Mouse (Mus musculus): ENCODE data around the gene Bloc1s6. TPM values are rescaled to one million over a fixed set of nuclear protein-coding genes. Genes with fewer than 3 reads are reported as not detected.

Gene Bloc1s6
- 97.6 and 106 TPM in 2 replicates for polyA plus RNA-seq (2015; fragmentation: Nextera tagmentation; extraction: Ambion mirVana)

GRCm38 (mm10) chr2:122737894-122738830, at the start of gene Bloc1s6:
Bloc1s6 (plus strand) TSS chr2:122738503.
- peak; percentile 97 for ATAC-seq
- Histone ChIP-seq H3K9me3 (ENCODE audit: control insufficient read depth, low read length) (no peaks in the 10 kb centered on the region), H3K36me3 (ENCODE audit: control insufficient read depth, insufficient read depth, low read length) (no peaks in the 10 kb centered on the region), H3K4me1 (ENCODE audit: control insufficient read depth, insufficient read depth, low read depth, low read length) (peaks cover 10% of the 10 kb centered on the region), H3K4me3 (ENCODE audit: low read length) (peak within 1 kb of the TSS; percentile 81), H3K4me2 (ENCODE audit: low read length) (peak within 1 kb of the TSS; percentile 77), H3K27ac (ENCODE audit: low read depth, low read length) (peak within 1 kb of the TSS; percentile 92), H3K27me3 (replicated peaks; ENCODE audit: control insufficient read depth, insufficient read depth, low read length) (peaks cover 8% of the 10 kb centered on the region), H3K9ac (ENCODE audit: low read depth, low read length) (peak within 1 kb of the TSS; percentile 90)
- 1% methylated on average over 47 of the region's 59 CpGs for WGBS

- Histone ChIP-seq H3K27ac (ENCODE audit: low read depth, low read length) (no peak overlapping the region), H3K9ac (ENCODE audit: low read depth, low read length) (no peak overlapping the region), H3K4me3 (ENCODE audit: low read length) (no peak overlapping the region), H3K4me2 (ENCODE audit: low read length) (no peak overlapping the region), H3K9me3 (ENCODE audit: control insufficient read depth, low read length) (no peaks in the 10 kb centered on the region), H3K36me3 (ENCODE audit: control insufficient read depth, insufficient read depth, low read length) (no peaks in the 10 kb centered on the region), H3K27me3 (replicated peaks; ENCODE audit: control insufficient read depth, insufficient read depth, low read length) (no peaks in the 10 kb centered on the region), H3K4me1 (ENCODE audit: control insufficient read depth, insufficient read depth, low read depth, low read length) (peaks cover 21% of the 10 kb centered on the region)
- no peak for ATAC-seq
- WGBS: 82% methylated on average over 2 of the region's 2 CpGs
These were observed 40.8 kb upstream of the Bloc1s6 start for GRCm38 (mm10) chr2:122697526-122697925.

GRCm38 (mm10) chr2:122701012-122701411, 37.3 kb upstream of the Bloc1s6 start:
- 59% methylated on average over 8 of the region's 8 CpGs for WGBS
- Histone ChIP-seq H3K36me3 (ENCODE audit: control insufficient read depth, insufficient read depth, low read length) (no peaks in the 10 kb centered on the region), H3K4me1 (ENCODE audit: control insufficient read depth, insufficient read depth, low read depth, low read length) (peaks cover 21% of the 10 kb centered on the region), H3K9me3 (ENCODE audit: control insufficient read depth, low read length) (no peaks in the 10 kb centered on the region), H3K27me3 (replicated peaks; ENCODE audit: control insufficient read depth, insufficient read depth, low read length) (no peaks in the 10 kb centered on the region), H3K27ac (ENCODE audit: low read depth, low read length) (no peak overlapping the region), H3K4me2 (ENCODE audit: low read length) (peak overlapping the region; percentile 95), H3K4me3 (ENCODE audit: low read length) (peak overlapping the region; percentile 76), H3K9ac (ENCODE audit: low read depth, low read length) (peak overlapping the region; percentile 23)
- no peak for ATAC-seq

GRCm38 (mm10) chr2:122701871-122702180, 36.5 kb upstream of the Bloc1s6 start:
- H3K27me3 ChIP-seq (replicated peaks; ENCODE audit: control insufficient read depth, insufficient read depth, low read length): no peaks in the 10 kb centered on the region
- no peak for ATAC-seq
- peak overlapping the region; percentile 86 for H3K27ac ChIP-seq (ENCODE audit: low read depth, low read length)
- H3K4me2 ChIP-seq (ENCODE audit: low read length): peak overlapping the region; percentile 95
- peak overlapping the region; percentile 94 for H3K9ac ChIP-seq (ENCODE audit: low read depth, low read length)
- no peaks in the 10 kb centered on the region for H3K36me3 ChIP-seq (ENCODE audit: control insufficient read depth, insufficient read depth, low read length)
- peaks cover 21% of the 10 kb centered on the region for H3K4me1 ChIP-seq (ENCODE audit: control insufficient read depth, insufficient read depth, low read depth, low read length)
- H3K9me3 ChIP-seq (ENCODE audit: control insufficient read depth, low read length): no peaks in the 10 kb centered on the region
- 0% methylated on average over 15 of the region's 15 CpGs for WGBS
- H3K4me3 ChIP-seq (ENCODE audit: low read length): peak overlapping the region; percentile 76

GRCm38 (mm10) chr2:122702181-122703036, 35.9 kb upstream of the Bloc1s6 start, which contains the start of gene Slc30a4:
Slc30a4 (minus strand) TSS chr2:122702663.
- H3K9ac ChIP-seq (ENCODE audit: low read depth, low read length): peak within 1 kb of the TSS; percentile 94
- H3K36me3 ChIP-seq (ENCODE audit: control insufficient read depth, insufficient read depth, low read length): no peaks in the 10 kb centered on the region
- WGBS: under 1% methylated on average over 90 of the region's 111 CpGs
- H3K27ac ChIP-seq (ENCODE audit: low read depth, low read length): peak within 1 kb of the TSS; percentile 86
- H3K27me3 ChIP-seq (replicated peaks; ENCODE audit: control insufficient read depth, insufficient read depth, low read length): no peaks in the 10 kb centered on the region
- peak within 1 kb of the TSS; percentile 95 for H3K4me2 ChIP-seq (ENCODE audit: low read length)
- ATAC-seq: peak; percentile 99
- no peaks in the 10 kb centered on the region for H3K9me3 ChIP-seq (ENCODE audit: control insufficient read depth, low read length)
- peak within 1 kb of the TSS; percentile 76 for H3K4me3 ChIP-seq (ENCODE audit: low read length)
- H3K4me1 ChIP-seq (ENCODE audit: control insufficient read depth, insufficient read depth, low read depth, low read length): peaks cover 21% of the 10 kb centered on the region

GRCm38 (mm10) chr2:122704572-122704971, 33.7 kb upstream of the Bloc1s6 start:
- Histone ChIP-seq H3K9ac (ENCODE audit: low read depth, low read length) (no peak overlapping the region), H3K27ac (ENCODE audit: low read depth, low read length) (no peak overlapping the region), H3K4me1 (ENCODE audit: control insufficient read depth, insufficient read depth, low read depth, low read length) (peaks cover 16% of the 10 kb centered on the region), H3K4me2 (ENCODE audit: low read length) (no peak overlapping the region), H3K9me3 (ENCODE audit: control insufficient read depth, low read length) (no peaks in the 10 kb centered on the region), H3K27me3 (replicated peaks; ENCODE audit: control insufficient read depth, insufficient read depth, low read length) (no peaks in the 10 kb centered on the region), H3K4me3 (ENCODE audit: low read length) (no peak overlapping the region), H3K36me3 (ENCODE audit: control insufficient read depth, insufficient read depth, low read length) (no peaks in the 10 kb centered on the region)
- 95% methylated on average over 2 of the region's 2 CpGs for WGBS
- no peak for ATAC-seq

- Histone ChIP-seq H3K4me1 (ENCODE audit: control insufficient read depth, insufficient read depth, low read depth, low read length) (no peaks in the 10 kb centered on the region; the same call in 1 of the 2 replicates), H3K27ac (ENCODE audit: low read depth, low read length) (no peak overlapping the region), H3K4me2 (ENCODE audit: low read length) (no peak overlapping the region), H3K9ac (ENCODE audit: low read depth, low read length) (no peak overlapping the region), H3K4me3 (ENCODE audit: low read length) (no peak overlapping the region), H3K27me3 (replicated peaks; ENCODE audit: control insufficient read depth, insufficient read depth, low read length) (no peaks in the 10 kb centered on the region), H3K9me3 (ENCODE audit: control insufficient read depth, low read length) (no peaks in the 10 kb centered on the region), H3K36me3 (ENCODE audit: control insufficient read depth, insufficient read depth, low read length) (no peaks in the 10 kb centered on the region)
- no peak for ATAC-seq
- 77% methylated on average over 3 of the region's 3 CpGs for WGBS
These were observed 30.2 kb upstream of the Bloc1s6 start for GRCm38 (mm10) chr2:122708080-122708479.

- ATAC-seq: no peak
- no peak overlapping the region for H3K9ac ChIP-seq (ENCODE audit: low read depth, low read length)
- H3K36me3 ChIP-seq (ENCODE audit: control insufficient read depth, insufficient read depth, low read length): no peaks in the 10 kb centered on the region
- H3K4me3 ChIP-seq (ENCODE audit: low read length): no peak overlapping the region
- no peaks in the 10 kb centered on the region for H3K27me3 ChIP-seq (replicated peaks; ENCODE audit: control insufficient read depth, insufficient read depth, low read length)
- H3K27ac ChIP-seq (ENCODE audit: low read depth, low read length): no peak overlapping the region
- 72% methylated on average over 1 of the region's 1 CpGs for WGBS
- H3K4me1 ChIP-seq (ENCODE audit: control insufficient read depth, insufficient read depth, low read depth, low read length): no peaks in the 10 kb centered on the region
- H3K9me3 ChIP-seq (ENCODE audit: control insufficient read depth, low read length): no peaks in the 10 kb centered on the region
- no peak overlapping the region for H3K4me2 ChIP-seq (ENCODE audit: low read length)
These were observed 29.1 kb upstream of the Bloc1s6 start for GRCm38 (mm10) chr2:122709156-122709555.

- no peaks in the 10 kb centered on the region for H3K9me3 ChIP-seq (ENCODE audit: control insufficient read depth, low read length)
- no peaks in the 10 kb centered on the region for H3K36me3 ChIP-seq (ENCODE audit: control insufficient read depth, insufficient read depth, low read length)
- ATAC-seq: no peak
- no peak overlapping the region for H3K4me2 ChIP-seq (ENCODE audit: low read length)
- no peak overlapping the region for H3K9ac ChIP-seq (ENCODE audit: low read depth, low read length)
- no peaks in the 10 kb centered on the region for H3K27me3 ChIP-seq (replicated peaks; ENCODE audit: control insufficient read depth, insufficient read depth, low read length)
- H3K27ac ChIP-seq (ENCODE audit: low read depth, low read length): no peak overlapping the region
- no peak overlapping the region for H3K4me3 ChIP-seq (ENCODE audit: low read length)
- 83% methylated on average over 3 of the region's 3 CpGs for WGBS
- no peaks in the 10 kb centered on the region for H3K4me1 ChIP-seq (ENCODE audit: control insufficient read depth, insufficient read depth, low read depth, low read length)
These were observed 26.4 kb upstream of the Bloc1s6 start for GRCm38 (mm10) chr2:122711911-122712310.

Measured in hindbrain, embryonic 16.5 days (tissue).